In the genomic region with DNA sequence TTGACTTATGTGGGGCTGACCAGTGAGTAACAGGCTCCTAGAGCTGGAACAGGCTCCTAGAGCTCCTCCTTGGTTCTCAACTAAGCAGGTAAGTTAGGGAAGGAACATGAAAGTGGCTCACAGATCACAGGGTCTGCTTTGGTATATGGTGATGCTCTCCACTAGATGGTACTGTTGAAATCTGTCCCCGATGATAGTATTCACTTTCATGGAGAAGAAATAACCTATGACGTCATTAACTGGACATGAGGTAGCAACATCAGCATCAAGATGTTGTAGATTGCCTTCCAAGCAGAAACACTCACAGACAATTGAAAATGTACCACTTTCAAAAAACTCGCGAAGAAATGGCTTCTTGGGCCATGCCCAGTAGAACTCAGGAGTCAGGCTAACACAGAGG, we compare ENCODE assay signal across 23 mouse cellular contexts.
DNase-seq lines count a peak whose midpoint lies in the region; ATAC-seq and TF ChIP-seq lines count a peak whose summit lies in the region.
"Had no signal": no experiment of that assay in that cellular context is flagged by ENCODE, and none has a peak within 500 bp of the region (broad histone marks: within the 10 kb centered on the region; RNA-seq: fewer than 3 reads in every experiment).

No protein-coding gene starts in this region.

- WGBS in heart, postnatal 0 days: 66% methylated on average over 4 of the region's 4 CpGs
- WGBS in stomach, postnatal 0 days: 81% methylated on average over 4 of the region's 4 CpGs

- no peak overlapping the region for H3K4me3 ChIP-seq in heart, postnatal 0 days (ENCODE audit: low read depth, low read length)
- H3K4me3 ChIP-seq in layer of hippocampus, adult 2 months: no peak overlapping the region
- no peak overlapping the region for H3K4me3 ChIP-seq in stomach, postnatal 0 days (ENCODE audit: low read depth, low read length)
- H3K4me3 ChIP-seq: embryonic facial prominence, embryonic 10.5 days; embryonic facial prominence, embryonic 12.5 days; forebrain, embryonic 13.5 days; forebrain, embryonic 15.5 days had no signal

- no peaks in the 10 kb centered on the region for H3K27me3 ChIP-seq in heart, postnatal 0 days (ENCODE audit: control insufficient read depth, insufficient read depth, low read length)
- no peaks in the 10 kb centered on the region for H3K27me3 ChIP-seq in stomach, postnatal 0 days (ENCODE audit: control insufficient read depth, insufficient read depth, low read length)
- H3K27me3 ChIP-seq: embryonic facial prominence, embryonic 12.5 days; forebrain, embryonic 13.5 days; forebrain, embryonic 15.5 days had no signal

- H3K4me2 ChIP-seq in heart, postnatal 0 days (ENCODE audit: low read depth, low read length): no peak overlapping the region
- no peak overlapping the region for H3K4me2 ChIP-seq in stomach, postnatal 0 days (replicated peaks; ENCODE audit: low read depth)
- H3K4me2 ChIP-seq: embryonic facial prominence, embryonic 12.5 days; forebrain, embryonic 13.5 days; forebrain, embryonic 15.5 days had no signal

- TF ChIP-seq CTCF in heart, postnatal 0 days (IDR thresholded peaks at IDR 0.05; ENCODE audit: low read depth): 0 out of 2 replicates have a peak, but pooled peaks have one; percentile 6
- TF ChIP-seq CTCF in layer of hippocampus, adult 2 months (conservative IDR thresholded peaks at IDR 0.05): peak; percentile 58
- peak; percentile 24; the same call in 1 of the 2 replicates for TF ChIP-seq CTCF in stomach, postnatal 0 days (IDR thresholded peaks at IDR 0.05; ENCODE audit: low read depth)

- no peaks in the 10 kb centered on the region for H3K4me1 ChIP-seq in heart, postnatal 0 days (ENCODE audit: control insufficient read depth, insufficient read depth)
- no peaks in the 10 kb centered on the region for H3K4me1 ChIP-seq in stomach, postnatal 0 days (replicated peaks; ENCODE audit: control insufficient read depth, insufficient read depth)
- H3K4me1 ChIP-seq: embryonic facial prominence, embryonic 10.5 days; embryonic facial prominence, embryonic 12.5 days; forebrain, embryonic 13.5 days; forebrain, embryonic 15.5 days had no signal

- no peak for DNase-seq in heart, postnatal 0 days (ENCODE audit: low spot score)
- no peak for DNase-seq in heart, postnatal 14 days
- peak; percentile 6 for DNase-seq in kidney, adult 9 months
- no peak for DNase-seq in kidney, postnatal 36 days
- no peak for DNase-seq in layer of hippocampus, adult 2 months (ENCODE audit: low spot score in 2 of 2)
- no peak for DNase-seq in layer of hippocampus, postnatal 36 days
- no peak for DNase-seq in stomach, postnatal 0 days (ENCODE audit: low spot score)
- DNase-seq in urinary bladder, postnatal 10 days (ENCODE audit: low spot score): no peak
- DNase-seq: adrenal gland, adult 8-10 months; adrenal gland, postnatal 14 days; adrenal gland, postnatal 36 days; cerebellum, adult 11-12 months; cerebellum, adult 2 months; cerebellum, adult 9-10 months; cerebellum, postnatal 10 days; cerebellum, postnatal 25 days had no signal

- intact Hi-C loops in heart, postnatal 14 days (cut with DNase I): no loop called here

- no peak for ATAC-seq in heart, postnatal 0 days (ENCODE audit: insufficient read depth, low read depth)
- no peak for ATAC-seq in stomach, postnatal 0 days (ENCODE audit: low FRiP score, low TSS enrichment)
- ATAC-seq: activated CD4-positive, CD25-positive, alpha-beta regulatory T cell, adult 4 months; forebrain, embryonic 13.5 days; forebrain, embryonic 15.5 days; Patski had no signal

- no peak overlapping the region for H3K27ac ChIP-seq in heart, postnatal 0 days (ENCODE audit: low read depth)
- H3K27ac ChIP-seq in layer of hippocampus, adult 2 months: no peak overlapping the region
- no peak overlapping the region for H3K27ac ChIP-seq in stomach, postnatal 0 days (replicated peaks)
- H3K27ac ChIP-seq: embryonic facial prominence, embryonic 10.5 days; embryonic facial prominence, embryonic 12.5 days; forebrain, embryonic 13.5 days; forebrain, embryonic 15.5 days had no signal

- no peaks in the 10 kb centered on the region for H3K36me3 ChIP-seq in heart, postnatal 0 days (replicated peaks; ENCODE audit: control insufficient read depth, insufficient read depth, low read length)
- H3K36me3 ChIP-seq in stomach, postnatal 0 days (ENCODE audit: control insufficient read depth, insufficient read depth, low read length): no peaks in the 10 kb centered on the region
- H3K36me3 ChIP-seq: embryonic facial prominence, embryonic 10.5 days; embryonic facial prominence, embryonic 12.5 days; forebrain, embryonic 15.5 days; G1E had no signal

- H3K9me3 ChIP-seq in heart, postnatal 0 days (replicated peaks; ENCODE audit: control insufficient read depth, low read length): no peaks in the 10 kb centered on the region
- H3K9me3 ChIP-seq in stomach, postnatal 0 days (ENCODE audit: control insufficient read depth, low read length): no peaks in the 10 kb centered on the region
- H3K9me3 ChIP-seq: embryonic facial prominence, embryonic 10.5 days; embryonic facial prominence, embryonic 12.5 days; forebrain, embryonic 13.5 days; forebrain, embryonic 15.5 days; G1E had no signal

- TF ChIP-seq EP300 in heart, postnatal 0 days (IDR thresholded peaks at IDR 0.05; ENCODE audit: low read depth): no peak
- no peak for TF ChIP-seq EP300 in stomach, postnatal 0 days (optimal IDR thresholded peaks at IDR 0.05)

- H3K9ac ChIP-seq in heart, postnatal 0 days (replicated peaks; ENCODE audit: low read depth, low read length): no peak overlapping the region
- H3K9ac ChIP-seq in stomach, postnatal 0 days (ENCODE audit: low read length): no peak overlapping the region
- H3K9ac ChIP-seq: embryonic facial prominence, embryonic 12.5 days; forebrain, embryonic 13.5 days; forebrain, embryonic 15.5 days had no signal

Comparison
In these comparisons a context has a peak if more than half of its experiments do, and no peak if none do; other contexts are left out.
1. CTCF ChIP-seq: peak in every context shown above with its lines; median percentile 58 in layer of hippocampus, adult 2 months; 24 in stomach, postnatal 0 days; 6 in heart, postnatal 0 days.